Mouse (Mus musculus) lung, postnatal 0 days (tissue): Measurements from ENCODE around the gene Susd1.

Experiments used
- CTCF ChIP-seq: IDR thresholded peaks from 2 replicates; pipeline ENCODE4 v1.5.1; 2016; ENCODE audit warnings: antibody characterized with exemption, mild to moderate bottlenecking
- EP300 ChIP-seq: IDR thresholded peaks from 2 replicates; pipeline ENCODE4 v1.6.1; 2016; ENCODE audit warnings: antibody characterized with exemption, mild to moderate bottlenecking, control low read depth

DNA sequence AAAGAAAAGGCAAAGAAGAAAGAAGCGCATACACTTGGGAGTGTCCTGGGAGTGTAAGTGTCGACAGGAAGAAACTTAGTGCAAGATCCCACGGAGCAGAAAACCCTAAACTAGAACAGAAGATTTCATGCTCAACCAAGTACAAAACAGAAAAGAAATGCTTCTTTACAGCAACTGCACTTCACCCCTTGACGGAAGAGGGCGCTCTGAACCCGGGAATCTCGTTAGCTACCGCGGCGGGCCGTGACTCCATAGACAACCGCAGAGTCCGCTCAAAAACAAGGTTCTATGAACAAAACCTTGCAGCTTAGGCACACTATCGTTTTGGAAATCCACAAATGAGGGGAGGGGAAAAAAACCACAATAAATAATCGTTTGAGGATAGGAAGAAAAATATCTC, 77.7 kb downstream of the Susd1 start:
- TF ChIP-seq CTCF: peak; percentile 92
- TF ChIP-seq EP300: no peak
